Mouse (Mus musculus) embryonic facial prominence, embryonic 13.5 days (tissue): ENCODE results near the gene Zfp541. TPM values are rescaled to one million over a fixed set of nuclear protein-coding genes. Genes with fewer than 3 reads are reported as not detected.

Experiments
- ATAC-seq: fragments of 200-750 bp; cut with Nextera tagmentation; 2 replicates; pipeline ENCODE4 v1.8.0; 2017; ENCODE audit warnings: low read depth; ENCODE audit not compliant: insufficient number of reproducible peaks, insufficient read depth, low FRiP score, low TSS enrichment
- H3K27ac ChIP-seq: fragments of 300-500 bp; sonication (generic); 2 replicates; pipeline ENCODE4 v1.5.1; 2015; ENCODE audit warnings: moderate library complexity, mild to moderate bottlenecking, inconsistent platforms
- H3K27me3 ChIP-seq: fragments of 300-500 bp; sonication (generic); 2 replicates; pipeline ENCODE4 v1.6.1; 2015; ENCODE audit warnings: mild to moderate bottlenecking, inconsistent platforms
- H3K36me3 ChIP-seq: fragments of 300-500 bp; sonication (generic); 2 replicates; pipeline ENCODE4 v1.6.1; 2015; ENCODE audit warnings: mild to moderate bottlenecking, inconsistent platforms
- H3K4me1 ChIP-seq: fragments of 300-500 bp; sonication (generic); 2 replicates; pipeline ENCODE4 v1.6.1; 2015; ENCODE audit warnings: inconsistent platforms
- H3K4me2 ChIP-seq: fragments of 300-500 bp; sonication (generic); 2 replicates; pipeline ENCODE4 v1.6.1; 2015; ENCODE audit warnings: moderate library complexity, mild to moderate bottlenecking, inconsistent platforms
- H3K4me3 ChIP-seq: fragments of 300-500 bp; sonication (generic); 2 replicates; pipeline ENCODE4 v1.5.1; 2015; ENCODE audit warnings: mild to moderate bottlenecking, inconsistent platforms
- H3K9ac ChIP-seq: fragments of 300-500 bp; sonication (generic); 2 replicates; pipeline ENCODE4 v1.6.1; 2015; ENCODE audit warnings: mild to moderate bottlenecking, inconsistent platforms
- H3K9me3 ChIP-seq: fragments of 300-500 bp; sonication (generic); 2 replicates; pipeline ENCODE4 v1.6.1; 2016; ENCODE audit warnings: inconsistent platforms
- WGBS: fragments of 180-500 bp; shearing (Covaris S2); methylation state at CpG from one replicate; pipeline ENCODE4 v1.1.7; 2015; ENCODE audit warnings: mixed read lengths; 5-methylcytosine and 5-hydroxymethylcytosine counted together
- polyA plus RNA-seq: library from polyadenylated mRNA; unstranded; fragments of >200 nt; fragmentation: Nextera tagmentation; extraction: Ambion mirVana; gene quantifications from 2 replicates; pipeline ENCODE4 v1.2.1, GENCODE M21; 2015

Gene Zfp541
- polyA plus RNA-seq, 1 experiment from 2014 or later, result 0.07 TPM

DNA sequence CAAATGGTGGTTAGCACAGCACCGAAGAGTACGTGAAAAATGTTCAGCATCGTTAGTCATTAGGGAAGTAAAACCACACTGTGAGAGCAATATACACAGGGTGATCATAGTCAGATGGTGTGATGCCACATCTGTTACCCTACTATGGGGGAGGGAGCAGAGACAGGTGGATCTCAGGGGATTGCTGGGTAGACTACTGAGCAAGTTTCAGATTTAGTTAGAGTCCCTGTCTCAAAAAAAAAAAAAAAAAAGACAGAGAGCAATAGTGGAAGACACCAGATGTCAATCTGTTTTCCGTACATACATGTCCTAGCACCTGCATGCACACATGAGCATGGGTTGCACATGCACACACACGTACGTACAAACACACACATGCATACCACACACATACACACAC lies 5.9 kb upstream of the Zfp541 start:
- H3K4me3 ChIP-seq, result no peak overlapping the region
- H3K4me1 ChIP-seq, result peaks cover 10% of the 10 kb centered on the region
- no peak for ATAC-seq
- 0 out of 2 replicates have a peak, but pooled peaks cover 3% of the 10 kb centered on the region for H3K9me3 ChIP-seq
- no peak overlapping the region for H3K4me2 ChIP-seq
- WGBS, result 78% methylated on average over 6 of the region's 6 CpGs
- no peak overlapping the region for H3K27ac ChIP-seq
- no peak overlapping the region for H3K9ac ChIP-seq
- no peaks in the 10 kb centered on the region for H3K36me3 ChIP-seq
- peaks cover 11% of the 10 kb centered on the region for H3K27me3 ChIP-seq

DNA sequence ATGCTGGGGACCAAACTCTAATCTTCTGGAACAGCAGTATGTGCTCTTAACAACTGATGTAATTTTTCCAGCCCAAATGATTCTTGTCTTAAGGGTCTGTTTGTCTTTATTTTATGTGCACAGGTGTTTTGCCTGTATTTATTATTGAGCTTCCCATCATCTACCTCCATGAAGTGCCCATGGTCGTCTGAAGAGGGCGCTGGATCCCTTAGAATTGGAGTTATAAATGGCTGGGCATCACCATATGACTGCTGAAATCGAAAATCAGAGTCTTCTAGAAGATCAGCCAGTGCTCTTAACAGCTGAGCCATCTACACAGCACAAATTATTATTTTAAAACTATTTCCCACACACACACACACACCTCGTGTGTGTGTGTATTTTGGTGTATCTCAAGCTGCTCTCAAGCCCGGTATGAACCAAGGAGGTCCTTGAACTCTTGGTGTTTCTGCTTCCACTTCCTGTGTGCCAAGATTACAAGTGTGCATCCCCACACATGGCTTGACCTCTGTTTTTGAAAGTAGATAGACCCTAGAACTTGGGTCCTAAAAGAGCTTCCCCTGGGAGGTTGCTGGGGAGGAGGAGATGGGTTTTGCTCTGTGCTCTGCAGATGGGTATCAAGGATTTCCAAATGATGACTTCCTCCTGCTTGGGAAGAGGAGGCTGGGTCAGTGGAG lies 5.0 kb upstream of the Zfp541 start:
- no peak for ATAC-seq
- Histone ChIP-seq H3K9ac (0 out of 2 replicates have a peak overlapping the region, but pooled peaks have one; percentile 6), H3K4me3 (no peak overlapping the region), H3K36me3 (no peaks in the 10 kb centered on the region), H3K4me1 (peaks cover 13% of the 10 kb centered on the region), H3K9me3 (peaks cover 7% of the 10 kb centered on the region; the same call in 1 of the 2 replicates), H3K27me3 (peaks cover 20% of the 10 kb centered on the region), H3K4me2 (no peak overlapping the region), H3K27ac (no peak overlapping the region)
- WGBS, result 30% methylated on average over 5 of the region's 5 CpGs

DNA sequence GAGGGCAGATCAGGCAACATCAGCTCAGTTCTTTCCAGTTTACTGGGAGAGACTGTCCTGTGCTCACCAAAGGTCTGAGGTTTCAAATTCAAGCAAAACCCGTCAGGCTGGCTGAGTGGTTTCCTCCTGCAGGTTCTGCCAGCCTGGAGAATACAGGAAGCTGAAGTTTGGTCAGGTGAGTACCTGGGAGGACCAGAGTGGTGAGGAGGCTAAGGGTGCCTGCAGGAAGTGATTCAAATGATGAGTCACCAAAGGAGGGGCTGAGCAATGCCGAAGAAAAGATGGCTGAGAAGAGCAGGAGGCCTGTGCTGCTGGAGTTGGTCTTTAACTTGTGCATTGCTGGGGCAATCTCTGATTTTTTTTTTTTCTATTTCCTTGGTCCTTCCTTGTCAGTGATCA lies 4.5 kb upstream of the Zfp541 start:
- no peaks in the 10 kb centered on the region for H3K36me3 ChIP-seq
- no peak overlapping the region for H3K27ac ChIP-seq
- ATAC-seq, result no peak
- peaks cover 7% of the 10 kb centered on the region; the same call in 1 of the 2 replicates for H3K9me3 ChIP-seq
- no peak overlapping the region for H3K4me2 ChIP-seq
- H3K27me3 ChIP-seq, result peaks cover 25% of the 10 kb centered on the region
- H3K4me3 ChIP-seq, result no peak overlapping the region
- 0 out of 2 replicates have a peak overlapping the region, but pooled peaks have one; percentile 6 for H3K9ac ChIP-seq
- 56% methylated on average over 2 of the region's 2 CpGs for WGBS
- peaks cover 7% of the 10 kb centered on the region for H3K4me1 ChIP-seq

DNA sequence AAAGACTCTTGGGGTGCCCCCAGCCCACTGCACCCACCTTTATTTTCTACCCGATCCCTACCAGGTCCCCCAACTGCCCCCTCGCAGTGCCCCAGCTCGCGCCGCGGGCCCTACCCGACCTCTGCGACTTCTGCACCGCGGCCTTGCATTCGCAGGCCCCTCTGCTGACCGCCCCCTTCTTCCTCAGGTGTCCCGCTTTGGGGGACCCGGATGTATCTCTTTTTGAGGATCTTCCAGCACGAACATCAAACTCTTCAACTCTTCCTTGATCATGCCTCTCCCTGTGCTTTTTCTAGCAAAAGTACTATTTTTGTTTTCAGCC lies 446 bp downstream of the Zfp541 start:
- Histone ChIP-seq H3K27ac (no peak overlapping the region), H3K9ac (no peak overlapping the region), H3K36me3 (no peaks in the 10 kb centered on the region), H3K4me1 (peaks cover 3% of the 10 kb centered on the region; the same call in 1 of the 2 replicates), H3K27me3 (peaks cover 35% of the 10 kb centered on the region), H3K4me2 (no peak overlapping the region), H3K4me3 (no peak overlapping the region), H3K9me3 (peaks cover 10% of the 10 kb centered on the region; the same call in 1 of the 2 replicates)
- 68% methylated on average over 15 of the region's 15 CpGs for WGBS
- ATAC-seq, result no peak

DNA sequence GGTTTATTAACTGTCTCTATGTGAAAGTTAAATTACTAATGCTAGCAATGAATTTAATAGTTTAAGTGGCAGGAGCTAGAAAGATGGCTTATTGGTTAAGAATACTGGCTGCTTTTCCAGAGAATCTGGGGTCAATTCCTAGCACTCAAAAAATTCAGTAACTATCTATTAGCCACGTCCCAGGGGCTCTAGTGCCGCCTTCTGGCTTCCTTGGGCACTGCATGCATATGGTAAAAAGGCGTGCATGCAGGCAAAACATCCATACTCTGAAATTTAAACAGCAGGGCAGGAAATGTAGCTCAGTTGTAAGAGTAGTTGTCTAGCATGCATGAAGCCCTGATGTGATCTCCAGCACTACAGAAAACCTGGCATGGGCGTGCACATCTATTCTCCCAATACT lies 1.9 kb downstream of the Zfp541 start:
- no peaks in the 10 kb centered on the region for H3K36me3 ChIP-seq
- H3K4me2 ChIP-seq, result no peak overlapping the region
- peaks cover 3% of the 10 kb centered on the region; the same call in 1 of the 2 replicates for H3K4me1 ChIP-seq
- WGBS, result 28% methylated on average over 4 of the region's 4 CpGs
- H3K9me3 ChIP-seq, result peaks cover 8% of the 10 kb centered on the region; the same call in 1 of the 2 replicates
- no peak overlapping the region for H3K27ac ChIP-seq
- H3K9ac ChIP-seq, result no peak overlapping the region
- ATAC-seq, result no peak
- no peak overlapping the region for H3K4me3 ChIP-seq
- H3K27me3 ChIP-seq, result peaks cover 35% of the 10 kb centered on the region

DNA sequence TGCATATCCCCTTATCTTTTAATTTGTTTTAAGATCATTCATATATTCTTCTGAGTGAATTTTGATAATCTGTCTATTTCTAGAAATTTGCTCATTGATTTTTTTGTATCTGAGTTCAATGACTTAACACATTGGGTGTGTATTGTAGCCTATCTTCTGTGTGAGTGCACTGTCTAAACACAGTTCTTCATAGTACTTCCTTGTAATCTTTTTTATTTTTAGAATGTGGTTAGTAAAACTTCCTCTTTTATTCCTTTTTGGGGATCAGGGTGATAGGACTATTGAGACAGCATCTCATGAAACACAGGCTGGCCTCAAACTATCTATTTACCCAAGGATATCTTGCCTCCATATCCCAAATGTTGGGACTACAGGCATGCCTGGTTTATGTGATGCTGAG lies 9.2 kb downstream of the Zfp541 start:
- no peaks in the 10 kb centered on the region for H3K36me3 ChIP-seq
- ATAC-seq, result no peak
- H3K9ac ChIP-seq, result no peak overlapping the region
- no peaks in the 10 kb centered on the region for H3K9me3 ChIP-seq
- H3K4me3 ChIP-seq, result no peak overlapping the region
- H3K4me1 ChIP-seq, result no peaks in the 10 kb centered on the region
- no peak overlapping the region for H3K27ac ChIP-seq
- no peaks in the 10 kb centered on the region for H3K27me3 ChIP-seq
- H3K4me2 ChIP-seq, result no peak overlapping the region

DNA sequence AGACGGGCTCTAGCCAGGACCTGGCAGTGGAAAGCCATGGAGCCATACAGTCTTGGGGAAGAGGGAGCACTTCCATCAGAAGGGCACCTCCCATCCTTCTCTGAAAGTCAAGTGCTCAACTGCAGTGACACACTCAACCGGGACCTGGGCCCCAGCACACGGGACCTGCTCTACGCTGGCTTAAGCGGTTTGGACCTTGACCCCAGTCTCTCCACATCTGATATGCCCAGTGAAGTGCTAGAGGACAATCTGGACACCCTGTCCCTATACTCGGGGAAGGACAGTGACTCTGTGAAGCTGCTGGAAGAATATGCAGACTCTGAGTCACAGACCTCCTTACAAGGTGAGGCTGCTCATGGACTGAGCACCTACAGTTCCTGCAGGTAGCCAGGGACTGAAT lies 10.3 kb downstream of the Zfp541 start:
- Histone ChIP-seq H3K36me3 (no peaks in the 10 kb centered on the region), H3K4me3 (no peak overlapping the region), H3K27me3 (no peaks in the 10 kb centered on the region), H3K9me3 (no peaks in the 10 kb centered on the region), H3K4me2 (no peak overlapping the region), H3K4me1 (no peaks in the 10 kb centered on the region), H3K9ac (no peak overlapping the region), H3K27ac (no peak overlapping the region)
- 79% methylated on average over 6 of the region's 6 CpGs for WGBS
- ATAC-seq, result no peak

DNA sequence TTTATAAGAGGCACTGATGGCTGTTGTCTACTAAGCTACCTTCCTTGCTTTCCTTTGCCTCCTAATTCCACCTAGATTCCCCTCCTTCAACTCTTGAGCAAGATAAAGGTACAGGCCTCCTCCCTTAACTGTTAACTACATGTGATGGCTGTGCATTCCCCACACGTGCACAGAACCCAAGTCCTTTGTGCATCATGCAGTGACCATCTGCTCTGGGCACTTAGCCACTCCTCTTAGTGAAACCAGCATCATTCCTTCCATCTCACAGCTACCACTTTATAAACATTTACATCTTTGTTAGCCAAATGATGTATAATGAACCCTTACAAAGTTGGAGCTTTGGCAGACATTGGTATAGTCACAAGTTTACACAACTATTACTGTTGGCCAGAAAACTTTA lies 18.3 kb downstream of the Zfp541 start:
- H3K36me3 ChIP-seq, result no peaks in the 10 kb centered on the region
- no peak overlapping the region for H3K27ac ChIP-seq
- ATAC-seq, result no peak
- no peaks in the 10 kb centered on the region for H3K9me3 ChIP-seq
- no peak overlapping the region for H3K4me2 ChIP-seq
- H3K9ac ChIP-seq, result no peak overlapping the region
- 75% methylated on average over 1 of the region's 1 CpGs for WGBS
- H3K27me3 ChIP-seq, result no peaks in the 10 kb centered on the region
- H3K4me1 ChIP-seq, result no peaks in the 10 kb centered on the region
- H3K4me3 ChIP-seq, result no peak overlapping the region

DNA sequence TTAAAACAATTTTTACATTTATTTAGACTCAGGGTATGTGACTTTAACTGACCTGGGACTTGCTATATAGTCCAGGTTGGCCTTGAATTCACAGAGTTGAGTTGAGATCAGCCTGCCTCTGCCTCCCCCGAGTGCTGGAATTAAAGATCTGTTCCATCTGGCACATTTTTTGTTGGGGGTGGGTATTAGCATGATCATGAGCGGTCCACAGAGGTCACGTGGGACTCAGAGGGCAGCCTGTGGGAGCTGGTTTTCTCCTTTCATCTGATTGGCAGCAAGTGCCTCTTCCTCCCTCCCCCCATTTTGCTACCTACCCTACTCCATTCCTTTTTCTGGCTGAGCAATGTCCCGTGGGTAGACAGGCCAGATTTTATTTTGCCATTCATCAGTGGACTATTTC lies 19.0 kb downstream of the Zfp541 start:
- no peak overlapping the region for H3K4me3 ChIP-seq
- H3K4me1 ChIP-seq, result no peaks in the 10 kb centered on the region
- no peaks in the 10 kb centered on the region for H3K9me3 ChIP-seq
- no peak overlapping the region for H3K27ac ChIP-seq
- no peak for ATAC-seq
- H3K36me3 ChIP-seq, result no peaks in the 10 kb centered on the region
- no peak overlapping the region for H3K4me2 ChIP-seq
- no peak overlapping the region for H3K9ac ChIP-seq
- H3K27me3 ChIP-seq, result no peaks in the 10 kb centered on the region
- WGBS, result 64% methylated on average over 4 of the region's 4 CpGs

DNA sequence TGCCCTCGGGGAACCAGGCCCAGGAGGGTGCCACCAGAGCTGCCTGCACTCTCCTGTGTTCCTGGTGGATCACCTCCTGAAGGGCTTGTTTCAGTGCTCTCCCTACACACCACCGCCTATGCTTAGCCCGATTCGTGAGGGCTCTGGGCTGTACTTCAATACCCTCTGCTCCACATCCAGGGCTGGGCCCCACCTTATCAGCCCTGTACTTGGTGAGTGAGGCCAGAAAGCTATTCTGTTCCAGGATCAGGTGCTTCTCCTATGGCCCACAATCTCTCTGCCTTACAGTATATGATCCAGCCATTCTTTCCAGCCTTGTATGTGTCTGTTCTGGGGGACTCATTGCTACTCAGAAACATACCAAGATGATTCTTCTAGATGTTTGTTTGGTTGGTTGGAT lies 21.7 kb downstream of the Zfp541 start:
- Histone ChIP-seq H3K27ac (no peak overlapping the region), H3K4me2 (no peak overlapping the region), H3K9ac (no peak overlapping the region), H3K36me3 (no peaks in the 10 kb centered on the region), H3K9me3 (no peaks in the 10 kb centered on the region), H3K4me3 (no peak overlapping the region), H3K4me1 (no peaks in the 10 kb centered on the region), H3K27me3 (no peaks in the 10 kb centered on the region)
- 52% methylated on average over 4 of the region's 4 CpGs for WGBS
- no peak for ATAC-seq

DNA sequence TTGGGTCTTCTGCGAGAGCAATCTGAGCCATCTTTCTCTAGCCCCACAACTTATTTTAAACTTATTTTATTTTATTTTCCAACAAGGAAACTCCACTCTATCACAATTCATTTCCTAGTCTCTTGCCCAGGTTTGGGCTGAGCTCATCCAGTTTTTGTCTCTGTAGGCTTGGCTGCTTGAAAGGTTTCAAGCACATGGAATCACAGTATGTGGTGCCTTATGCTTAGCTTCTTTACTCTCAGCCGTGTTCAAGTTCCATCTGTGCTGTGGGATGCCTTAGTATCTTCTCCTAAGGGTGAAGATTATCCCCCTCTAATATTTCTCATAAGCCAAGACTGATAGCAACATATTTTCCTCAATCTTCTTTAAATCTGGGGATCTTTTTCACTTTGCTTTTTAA lies 26.0 kb downstream of the Zfp541 start:
- H3K4me3 ChIP-seq, result no peak overlapping the region
- H3K4me2 ChIP-seq, result no peak overlapping the region
- 77% methylated on average over 2 of the region's 2 CpGs for WGBS
- no peak overlapping the region for H3K9ac ChIP-seq
- H3K27me3 ChIP-seq, result 0 out of 2 replicates have a peak, but pooled peaks cover 6% of the 10 kb centered on the region
- H3K27ac ChIP-seq, result no peak overlapping the region
- ATAC-seq, result no peak
- H3K4me1 ChIP-seq, result no peaks in the 10 kb centered on the region
- H3K9me3 ChIP-seq, result no peaks in the 10 kb centered on the region
- no peaks in the 10 kb centered on the region for H3K36me3 ChIP-seq

DNA sequence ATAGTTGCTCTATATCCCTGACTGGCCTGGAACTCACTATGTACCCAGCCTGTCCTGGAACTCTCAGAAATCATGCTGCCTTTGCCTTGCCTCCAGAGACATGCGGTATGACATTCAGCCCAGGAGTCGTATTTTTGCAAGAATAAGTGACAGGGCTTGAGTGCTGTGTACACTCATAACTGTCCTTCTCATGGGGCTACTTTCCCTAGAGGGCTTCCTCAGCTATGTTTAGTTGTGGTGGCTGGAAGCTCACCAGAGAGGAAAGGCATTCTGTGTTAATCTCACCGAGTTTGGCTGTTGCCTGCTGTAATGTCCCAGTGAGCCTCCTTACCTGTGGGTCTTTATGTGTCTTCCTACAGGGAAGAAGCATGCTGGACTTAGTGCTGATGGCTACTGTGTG lies 33.0 kb downstream of the Zfp541 start:
- ATAC-seq, result no peak
- Histone ChIP-seq H3K36me3 (no peaks in the 10 kb centered on the region), H3K9ac (no peak overlapping the region), H3K27ac (no peak overlapping the region), H3K4me2 (no peak overlapping the region), H3K4me3 (no peak overlapping the region), H3K27me3 (0 out of 2 replicates have a peak, but pooled peaks cover 6% of the 10 kb centered on the region), H3K4me1 (peaks cover 9% of the 10 kb centered on the region), H3K9me3 (no peaks in the 10 kb centered on the region)
- WGBS, result 72% methylated on average over 3 of the region's 3 CpGs
